Mouse (Mus musculus): ENCODE results near the gene Ccdc137.

The Ccdc137 gene

DNA sequence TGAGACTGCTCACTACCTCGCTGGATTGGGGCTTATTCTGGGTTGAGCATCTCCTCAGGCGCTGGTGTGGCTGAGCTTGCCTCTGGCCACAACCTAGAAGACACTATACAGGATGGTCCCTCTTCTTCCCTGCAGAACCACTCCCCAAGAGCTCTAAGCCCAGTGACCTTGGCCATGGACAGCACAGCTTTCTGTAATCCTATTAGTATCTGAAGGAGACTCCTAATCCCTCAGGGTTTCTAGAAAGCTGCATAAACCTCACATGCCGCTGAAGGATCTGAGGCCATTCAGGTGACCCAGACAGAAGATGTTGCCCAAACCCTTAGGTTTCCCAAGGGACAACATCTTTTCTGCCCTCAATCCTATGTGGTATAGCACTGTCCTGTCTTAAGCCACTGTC lies 5.7 kb upstream of the Ccdc137 start:
- ChIA-PET POLR2A (interaction anchor here in 2 of 4 experiments (0.8 to 1.8 kb wide), 4 partner anchors 14 to 122 kb away, joined by 3 to 7 read pairs (median 4); partner anchors contain the start of genes Arl16 (in 2 of the 2) and Mrpl12 (in 1 of the 2)), CTCF (interaction anchor here in 1 of 4 experiments (0.8 kb wide), 1 partner anchor 29 kb away, joined by 3 read pairs; no protein-coding TSS in a partner anchor)

DNA sequence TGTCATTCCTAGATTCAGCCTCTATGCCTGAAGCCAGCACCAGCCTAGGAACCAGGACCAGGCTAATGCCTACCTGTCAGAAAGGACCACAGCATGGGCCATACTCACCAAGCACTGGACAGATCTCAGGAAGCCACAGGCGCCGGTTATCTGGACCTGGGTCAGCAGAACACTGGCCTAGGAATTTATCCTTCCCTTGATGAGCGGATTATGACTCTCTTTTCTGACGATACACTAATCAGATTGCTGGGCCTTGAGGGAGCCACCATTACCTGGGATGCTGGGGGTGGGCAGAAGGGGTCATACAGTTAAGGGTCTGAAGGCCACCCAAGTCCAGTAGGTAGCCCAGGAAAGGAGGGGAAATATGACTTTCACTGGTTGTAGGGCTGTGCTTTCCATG lies 4.6 kb upstream of the Ccdc137 start, which contains the start of gene Pde6g:
TSS of gene Pde6g (minus strand) at position 195 of the 400 bp plus-strand sequence.
- CTCF ChIA-PET = interaction anchor here in 1 of 4 experiments (0.8 to 0.9 kb wide), 2 partner anchors 15 to 30 kb away, joined by 3 to 5 read pairs; partner anchors contain the start of gene Nploc4
- POLR2A ChIA-PET = interaction anchor here in 3 of 4 experiments (0.7 to 2.0 kb wide), 4 partner anchors 11 to 139 kb away, joined by 4 to 10 read pairs (median 6); partner anchors contain the start of genes Arl16 (in 1 of the 3) and Mrpl12 (in 1 of the 3)

DNA sequence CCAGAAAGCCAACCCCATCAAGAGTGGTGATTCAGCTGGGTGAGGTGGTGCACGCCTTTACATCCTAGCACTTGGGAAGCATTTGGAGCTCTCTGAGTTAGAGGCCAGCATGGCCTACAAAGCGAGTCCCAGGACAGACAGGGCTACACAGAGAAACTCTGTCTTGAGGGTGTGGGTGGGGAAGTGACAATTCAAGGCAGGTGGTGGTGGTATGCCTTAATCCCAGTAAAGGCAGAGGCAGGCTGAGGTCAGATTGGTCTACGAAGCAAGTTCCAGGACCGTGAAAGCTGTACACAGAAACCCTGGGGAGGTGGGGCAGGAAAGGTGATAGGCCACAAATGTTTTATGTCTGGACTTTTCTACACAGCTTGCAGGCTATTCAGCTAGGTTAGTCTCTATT lies 3.0 kb upstream of the Ccdc137 start:
- ChIA-PET POLR2A (interaction anchor here in 2 of 4 experiments (0.6 to 1.0 kb wide), 3 partner anchors 10 to 135 kb away, joined by 3 to 5 read pairs (median 3); no protein-coding TSS in a partner anchor), CTCF (interaction anchor here in 1 of 4 experiments (0.7 kb wide), 1 partner anchor 265 kb away, joined by 3 read pairs; no protein-coding TSS in a partner anchor)

DNA sequence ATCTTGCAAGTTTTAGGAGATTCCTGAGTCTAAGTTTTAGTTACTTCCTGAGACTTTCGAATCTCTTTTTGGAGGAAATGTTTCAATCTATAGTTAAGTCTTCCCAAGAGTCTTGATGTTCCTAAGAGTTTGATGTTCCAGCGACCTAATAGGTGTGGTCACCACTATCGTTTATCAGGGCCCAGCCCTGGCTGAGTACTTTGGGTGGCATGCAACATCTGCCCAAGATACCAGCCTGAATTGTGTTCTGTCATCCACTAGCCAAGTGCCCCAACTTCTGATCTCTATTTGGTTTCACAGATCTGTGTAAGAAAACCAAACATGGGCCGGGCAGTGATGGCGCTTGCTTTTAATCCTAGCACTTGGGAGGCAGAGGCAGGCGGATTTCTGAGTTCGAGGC lies 2.5 kb upstream of the Ccdc137 start:
- ChIA-PET POLR2A (interaction anchor here in 2 of 4 experiments (0.6 to 3.1 kb wide), 5 partner anchors 9 to 177 kb away, joined by 3 to 19 read pairs (median 3); partner anchors contain the start of genes Arl16 (in 1 of the 2) and Tspan10 (in 1 of the 2)), CTCF (no interaction called here)

DNA sequence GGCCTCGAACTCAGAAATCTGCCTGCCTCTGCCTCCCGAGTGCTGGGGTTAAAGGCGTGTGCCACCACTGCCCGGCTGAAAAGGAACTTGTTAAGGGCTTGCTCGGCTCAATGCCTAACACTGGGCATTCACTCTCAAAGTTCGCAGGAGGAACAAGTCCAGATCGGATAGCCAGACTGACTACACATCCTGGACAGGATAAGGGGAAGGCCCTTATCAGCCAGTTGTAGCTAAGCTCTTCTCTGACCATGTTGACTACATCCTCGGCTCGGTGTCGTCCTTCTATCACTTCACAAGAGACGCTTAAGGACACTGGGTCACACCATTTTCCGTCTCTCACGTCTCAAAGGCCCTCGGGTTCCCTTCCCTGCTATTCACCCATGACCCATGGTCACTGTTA lies 545 bp upstream of the Ccdc137 start:
- ChIA-PET POLR2A (interaction anchor here (0.5 to 3.6 kb wide), 52 partner anchors 9 to 1033 kb away, joined by 3 to 58 read pairs (median 4); partner anchors contain the start of genes Arl16 (in 4 of the 4), Mrpl12 (in 3 of the 4), Nploc4 (in 3 of the 4) and P4hb (in 3 of the 4)), CTCF (interaction anchor here in 3 of 4 experiments (0.6 to 1.8 kb wide), 16 partner anchors 8 to 745 kb away, joined by 3 to 10 read pairs (median 4); partner anchors contain the start of genes Arl16 (in 3 of the 3), Faap100 (in 1 of the 3), Mrpl12 (in 1 of the 3) and Nploc4 (in 1 of the 3))

DNA sequence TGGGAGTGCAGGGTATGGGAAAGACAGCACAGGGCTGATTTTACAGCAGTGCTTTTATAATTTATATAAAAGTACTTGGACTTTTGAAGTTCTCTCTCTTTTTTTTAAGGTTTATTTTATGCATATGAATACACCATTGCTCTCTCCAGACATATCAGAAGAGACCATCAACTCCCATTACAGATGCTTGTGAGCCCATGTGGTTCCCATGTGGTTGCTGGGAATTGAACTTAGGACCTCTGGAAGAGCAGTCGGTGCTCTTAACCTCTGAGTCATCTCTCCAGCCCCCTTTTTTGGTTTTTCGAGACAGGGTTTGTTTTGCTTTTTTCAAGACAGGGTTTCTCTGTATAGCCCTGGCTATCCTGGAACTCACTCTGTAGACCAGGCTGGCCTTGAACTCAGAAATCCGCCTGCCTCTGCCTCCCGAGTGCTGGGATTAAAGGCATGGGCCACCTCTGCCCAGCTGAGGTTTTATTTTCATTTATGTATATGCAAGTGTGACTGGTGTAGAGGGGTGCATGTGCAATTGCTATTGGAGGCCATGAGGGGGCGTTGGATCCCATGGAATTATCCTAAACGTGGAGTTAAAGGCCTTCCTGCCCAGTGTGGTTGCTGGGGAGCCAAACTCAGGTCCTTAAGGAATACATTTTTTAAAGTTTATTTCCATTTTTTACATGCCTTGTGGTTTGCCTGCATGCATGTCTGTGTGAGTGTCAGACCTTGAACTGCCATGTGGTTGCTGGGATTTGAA lies 1.1 kb downstream of the Ccdc137 start:
- ChIA-PET POLR2A (interaction anchor here (1.0 to 3.6 kb wide), 13 partner anchors 8 to 30 kb away, joined by 3 to 58 read pairs (median 7); partner anchors contain the start of genes Arl16 (in 4 of the 4) and Mrpl12 (in 2 of the 4)), CTCF (interaction anchor here in 2 of 4 experiments (0.6 to 1.8 kb wide), 4 partner anchors 8 to 588 kb away, joined by 3 to 6 read pairs (median 4); partner anchors contain the start of genes Arl16 (in 2 of the 2) and Mrpl12 (in 1 of the 2))

DNA sequence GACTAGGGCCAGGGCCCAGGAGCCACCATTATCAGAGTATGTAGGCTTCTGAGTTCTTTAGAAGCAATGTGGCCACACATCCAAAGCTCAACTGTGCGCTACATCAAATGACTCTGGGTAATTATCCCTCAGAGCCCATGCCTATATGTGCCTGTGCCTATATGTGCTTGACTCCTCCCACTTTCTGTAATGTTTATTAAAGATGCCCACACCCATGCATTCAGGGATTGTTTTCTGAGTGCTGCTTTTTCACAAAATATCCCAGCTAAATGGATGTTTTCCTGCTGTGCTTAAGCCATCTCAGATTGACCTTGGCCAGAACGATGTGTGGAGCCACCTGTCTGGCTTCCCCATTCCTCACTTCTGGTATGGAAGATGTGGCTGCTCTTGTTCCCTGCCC lies 5.6 kb downstream of the Ccdc137 start:
- POLR2A ChIA-PET = interaction anchor here (0.6 to 2.0 kb wide), 8 partner anchors 10 to 281 kb away, joined by 3 to 10 read pairs (median 4); partner anchors contain the start of genes Mrpl12 (in 2 of the 4), Pde6g (in 1 of the 4) and Slc25a10 (in 1 of the 4)
- CTCF ChIA-PET = no interaction called here

DNA sequence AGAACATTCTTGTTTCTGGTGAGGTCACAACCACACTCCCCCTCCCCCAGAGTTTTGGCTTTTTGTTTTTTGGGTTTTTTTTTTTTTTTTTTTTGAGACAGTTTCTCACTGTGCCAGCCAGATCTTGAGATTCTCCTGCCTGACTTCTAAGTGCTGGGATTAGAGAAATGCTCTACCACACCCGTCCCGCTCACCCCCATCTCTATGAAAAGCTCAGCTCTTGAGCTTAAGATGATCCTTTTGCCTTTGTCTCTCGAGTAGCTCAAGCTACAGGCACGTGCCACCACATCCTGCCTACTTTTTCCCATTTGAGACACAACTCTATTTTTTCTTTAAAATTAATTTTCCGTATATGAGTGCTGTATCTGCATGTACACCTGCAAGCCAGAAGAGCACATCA lies 6.5 kb downstream of the Ccdc137 start:
- CTCF ChIA-PET = interaction anchor here in 1 of 4 experiments (0.6 kb wide), 1 partner anchor 627 kb away, joined by 6 read pairs; no protein-coding TSS in a partner anchor

DNA sequence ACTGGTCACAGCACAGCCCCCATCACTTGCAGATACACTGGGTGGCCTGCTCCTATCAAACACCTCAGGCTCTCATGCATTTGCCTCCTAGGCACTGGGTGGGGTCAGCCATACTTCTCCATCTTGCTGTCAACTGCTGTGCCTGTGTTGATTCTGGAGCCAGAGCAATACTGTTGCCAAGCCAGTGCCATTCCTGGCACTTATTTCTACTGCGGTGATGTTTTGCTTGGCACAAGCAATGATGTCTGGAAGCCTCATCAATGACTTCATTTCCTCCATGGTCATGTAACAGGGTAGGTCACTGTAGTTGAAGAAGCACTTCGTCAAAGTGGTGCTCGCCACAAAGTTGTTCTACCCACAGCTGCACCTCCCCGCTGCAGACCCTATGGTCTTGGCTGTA lies 7.6 kb downstream of the Ccdc137 start:
- ChIA-PET POLR2A (interaction anchor here in 1 of 4 experiments (0.6 to 4.3 kb wide), 9 partner anchors 17 to 109 kb away, joined by 3 to 33 read pairs (median 20); partner anchors contain the start of genes Mrpl12, Nploc4, P4hb and Slc25a10), CTCF (no interaction called here)

More for the DNA sequence above, 6.5 kb downstream of the Ccdc137 start:
- POLR2A ChIA-PET = interaction anchor here in 3 of 4 experiments (0.6 to 2.0 kb wide), 9 partner anchors 9 to 86 kb away, joined by 3 to 10 read pairs (median 4); partner anchors contain the start of genes Mrpl12 (in 2 of the 3) and Pde6g (in 1 of the 3)

DNA sequence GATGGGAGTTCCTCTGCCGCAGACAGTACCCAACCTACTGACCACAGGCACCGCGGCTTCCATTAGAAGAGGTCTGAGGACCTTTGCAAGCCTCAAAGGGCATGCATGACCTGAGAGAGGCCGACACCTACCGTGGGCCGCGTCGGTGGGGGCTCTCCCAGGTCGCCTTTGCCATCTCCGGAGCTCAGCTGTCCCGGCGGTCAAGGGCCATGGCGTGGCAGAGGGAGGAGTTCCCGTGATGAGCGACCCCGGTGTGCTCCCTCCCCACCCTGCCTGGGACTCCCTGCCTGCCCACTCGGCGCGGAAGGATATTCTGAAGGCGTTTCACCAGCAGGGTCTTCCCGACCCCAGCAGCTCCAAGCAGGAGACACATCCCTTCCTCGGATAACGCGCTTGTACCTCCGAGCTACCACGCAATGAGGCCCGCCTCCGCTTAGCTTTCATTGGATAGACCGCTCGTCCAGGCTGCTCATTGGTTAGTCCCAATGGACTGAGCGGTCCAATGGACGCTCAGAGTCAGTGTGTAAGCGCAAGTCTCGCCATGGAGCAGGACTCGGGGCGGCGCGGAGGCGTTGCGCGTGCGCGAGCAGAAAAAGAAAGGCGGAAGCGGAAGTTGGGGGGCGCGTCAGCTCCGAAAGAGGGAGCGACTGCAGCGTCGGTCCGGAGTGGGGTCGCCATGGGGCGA lies 9.3 kb downstream of the Ccdc137 start, which contains the start of gene Arl16:
TSS of gene Arl16 (minus strand) at position 557 of the 685 bp plus-strand sequence.
- ChIA-PET CTCF (interaction anchor here (0.5 to 2.7 kb wide), 28 partner anchors 8 to 357 kb away, joined by 3 to 17 read pairs (median 4); partner anchors contain the start of genes Ccdc137 (in 3 of the 4), Oxld1 (in 3 of the 4) and Slc25a10 (in 1 of the 4)), POLR2A (interaction anchor here (0.6 to 4.3 kb wide), 110 partner anchors 8 to 770 kb away, joined by 3 to 74 read pairs (median 4); partner anchors contain the start of genes Ccdc137 (in 4 of the 4), Mrpl12 (in 4 of the 4), Oxld1 (in 4 of the 4) and Nploc4 (in 3 of the 4))

DNA sequence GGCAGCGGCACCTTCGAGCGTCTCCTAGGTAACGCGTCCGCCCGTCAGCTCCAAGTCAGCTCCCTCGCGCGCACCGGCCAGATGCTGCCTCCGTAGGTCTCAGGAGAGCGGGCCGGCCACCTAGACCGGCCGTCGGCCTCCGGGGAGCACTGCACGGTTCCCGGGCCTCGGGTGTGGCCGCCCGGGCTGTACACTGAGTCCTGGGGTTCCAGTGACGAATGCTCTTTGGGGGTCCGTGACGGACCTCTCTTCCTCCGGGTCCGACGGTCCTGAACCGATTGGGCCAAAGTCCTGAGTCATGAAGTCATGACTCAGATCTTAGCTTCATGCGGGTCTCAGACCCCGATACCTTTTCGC lies 9.8 kb downstream of the Ccdc137 start:
- ChIA-PET POLR2A (interaction anchor here (0.6 to 4.3 kb wide), 98 partner anchors 9 to 769 kb away, joined by 3 to 74 read pairs (median 4); partner anchors contain the start of genes Ccdc137 (in 4 of the 4), Mrpl12 (in 4 of the 4), Oxld1 (in 4 of the 4) and P4hb (in 3 of the 4)), CTCF (interaction anchor here (0.7 to 2.7 kb wide), 19 partner anchors 9 to 309 kb away, joined by 3 to 17 read pairs (median 6); partner anchors contain the start of genes Ccdc137 (in 3 of the 4), Oxld1 (in 3 of the 4) and Slc25a10 (in 1 of the 4))

DNA sequence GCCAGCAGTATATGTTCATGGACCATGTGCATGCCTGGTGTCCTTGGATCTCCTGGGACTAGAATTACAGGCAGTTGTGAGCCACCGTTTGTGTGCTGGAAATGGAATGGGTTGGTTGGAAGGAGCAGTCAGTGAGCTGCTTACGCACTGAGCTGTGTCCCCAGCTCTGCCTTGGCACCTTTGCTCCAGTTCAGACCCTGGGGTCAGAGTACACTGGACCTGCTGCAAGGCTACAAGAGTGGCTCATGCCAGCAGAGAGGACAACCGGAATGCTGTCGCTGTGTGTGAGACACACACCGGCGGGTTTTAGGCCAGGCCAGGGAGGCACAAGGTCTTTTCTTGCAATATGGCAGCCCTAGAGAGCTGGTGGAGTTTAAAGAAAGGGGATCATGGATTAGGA lies 14.1 kb downstream of the Ccdc137 start:
- ChIA-PET CTCF (interaction anchor here in 2 of 4 experiments (1.0 to 1.4 kb wide), 2 partner anchors 17 to 187 kb away, joined by 3 read pairs; no protein-coding TSS in a partner anchor), POLR2A (interaction anchor here in 3 of 4 experiments (0.5 to 2.6 kb wide), 11 partner anchors 10 to 110 kb away, joined by 3 to 17 read pairs (median 4); partner anchors contain the start of genes P4hb (in 2 of the 3), Mrpl12 (in 1 of the 3) and Nploc4 (in 1 of the 3))

DNA sequence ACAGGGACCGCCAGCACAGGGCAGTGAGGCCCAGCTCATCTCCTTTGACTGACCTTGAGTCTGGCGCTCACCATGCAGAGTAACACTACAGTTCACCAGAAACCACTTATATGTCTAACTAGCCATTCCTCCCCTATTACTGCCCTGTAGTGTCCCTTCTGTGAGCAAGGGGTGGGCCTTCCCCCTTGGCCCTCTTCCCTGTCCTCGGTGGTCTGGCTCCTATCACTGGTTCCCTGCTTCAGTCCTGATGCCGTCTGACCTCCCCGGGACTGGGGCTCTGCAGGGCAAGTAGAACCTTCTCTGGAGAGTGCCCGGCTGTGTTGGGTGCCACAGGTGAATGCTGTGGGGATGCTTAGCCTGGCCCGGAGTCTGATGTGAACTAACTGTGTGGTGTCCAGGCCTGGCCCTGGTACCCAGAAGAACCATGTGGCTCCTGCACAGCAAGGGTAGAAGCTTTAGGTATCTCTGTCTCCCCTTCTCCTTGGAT lies 25.6 kb downstream of the Ccdc137 start:
- POLR2A ChIA-PET = interaction anchor here (0.6 to 3.7 kb wide), 59 partner anchors 8 to 546 kb away, joined by 3 to 74 read pairs (median 4); partner anchors contain the start of genes Arl16 (in 3 of the 4), Ccdc137 (in 3 of the 4), Oxld1 (in 3 of the 4) and P4hb (in 3 of the 4)
- CTCF ChIA-PET = interaction anchor here in 3 of 4 experiments (0.7 to 1.3 kb wide), 5 partner anchors 24 to 230 kb away, joined by 3 to 4 read pairs (median 3); partner anchors contain the start of genes Ccdc137 (in 1 of the 3), Cenpx (in 1 of the 3), Lrrc45 (in 1 of the 3) and Oxld1 (in 1 of the 3)

DNA sequence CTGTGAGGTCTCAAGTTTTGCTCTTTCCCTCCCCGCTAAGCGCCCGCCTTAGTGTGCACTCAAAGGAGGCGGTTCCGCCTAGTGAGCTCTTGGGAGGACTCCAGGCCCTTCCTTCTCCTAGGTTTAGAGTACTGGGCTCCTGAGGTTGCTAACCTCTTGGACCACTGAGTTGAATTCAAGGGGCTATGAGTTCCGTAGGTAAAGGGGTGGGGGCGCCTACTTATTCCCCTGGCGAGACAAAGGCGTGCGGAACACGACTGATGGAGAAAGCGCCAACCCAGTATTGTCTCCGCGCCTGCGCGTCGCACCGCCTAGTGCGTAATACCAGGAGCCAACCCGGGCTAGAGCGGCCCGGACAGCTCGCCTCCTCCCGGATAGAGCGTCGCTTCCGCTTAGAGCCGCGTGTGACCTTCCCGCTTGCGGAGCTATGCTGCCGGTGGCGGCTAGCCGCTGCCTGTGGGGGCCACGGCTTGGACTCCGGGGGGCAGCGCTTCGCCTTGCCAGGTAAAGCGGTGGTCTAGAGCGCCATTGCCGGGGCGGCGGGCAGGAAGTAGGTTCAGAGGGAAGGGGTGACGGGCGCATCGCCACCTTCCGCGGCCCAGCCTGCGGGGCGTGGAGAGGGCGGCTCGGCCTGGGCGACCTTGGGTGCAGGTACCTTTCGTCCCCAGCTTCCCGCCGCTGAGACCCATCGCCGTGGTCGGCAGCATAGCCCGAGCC lies 26.5 kb downstream of the Ccdc137 start, which contains the start of gene Mrpl12:
TSS of gene Mrpl12 (plus strand) at position 349 of the 717 bp plus-strand sequence.
- CTCF ChIA-PET = interaction anchor here in 3 of 4 experiments (0.5 to 1.3 kb wide), 12 partner anchors 25 to 607 kb away, joined by 3 to 5 read pairs (median 3); partner anchors contain the start of genes Ccdc137 (in 1 of the 3), Cenpx (in 1 of the 3), Lrrc45 (in 1 of the 3) and Oxld1 (in 1 of the 3)

DNA sequence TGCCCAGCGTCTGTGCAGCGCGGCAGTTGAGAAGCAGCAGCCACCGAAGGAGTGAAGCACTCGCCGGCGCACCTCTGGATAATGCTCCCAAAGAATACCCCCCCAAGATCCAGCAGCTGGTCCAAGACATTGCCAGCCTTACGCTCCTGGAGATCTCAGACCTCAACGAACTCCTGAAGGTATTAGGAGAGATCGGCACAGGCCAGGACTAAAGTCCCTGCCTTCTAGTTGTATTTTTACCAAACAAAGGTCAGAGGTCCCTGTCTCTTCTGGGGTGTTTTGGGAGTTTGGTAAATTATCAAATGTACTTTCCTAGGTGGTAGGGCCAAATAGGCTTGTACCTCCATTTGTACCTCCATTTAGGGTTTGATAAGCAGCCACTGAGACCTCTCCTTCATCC lies 27.3 kb downstream of the Ccdc137 start:
- POLR2A ChIA-PET = interaction anchor here (0.5 to 3.7 kb wide), 32 partner anchors 8 to 1219 kb away, joined by 3 to 74 read pairs (median 6); partner anchors contain the start of genes Arl16 (in 4 of the 4), P4hb (in 3 of the 4), Ccdc137 (in 1 of the 4) and Cenpx (in 1 of the 4)
- CTCF ChIA-PET = interaction anchor here in 1 of 4 experiments (1.2 kb wide), 1 partner anchor 94 kb away, joined by 3 read pairs; no protein-coding TSS in a partner anchor

More for the DNA sequence above, 26.5 kb downstream of the Ccdc137 start, which contains the start of gene Mrpl12:
- POLR2A ChIA-PET = interaction anchor here (0.5 to 3.7 kb wide), 102 partner anchors 8 to 753 kb away, joined by 3 to 74 read pairs (median 4); partner anchors contain the start of genes Arl16 (in 4 of the 4), Ccdc137 (in 3 of the 4), Oxld1 (in 3 of the 4) and P4hb (in 3 of the 4)
